Mouse (Mus musculus) cerebellum, adult 8-10 months (tissue): ENCODE results near the gene D1Ertd622e.
"Not testable (repeated sequence)": the region's sequence is repeated elsewhere in the genome, so short reads cannot be mapped to it uniquely, and the experiment has no call there.

ENCODE experiments used
- DNase-seq: peaks from one replicate; pipeline ENCODE4 v3.0.0; 2022

Gene D1Ertd622e

DNA sequence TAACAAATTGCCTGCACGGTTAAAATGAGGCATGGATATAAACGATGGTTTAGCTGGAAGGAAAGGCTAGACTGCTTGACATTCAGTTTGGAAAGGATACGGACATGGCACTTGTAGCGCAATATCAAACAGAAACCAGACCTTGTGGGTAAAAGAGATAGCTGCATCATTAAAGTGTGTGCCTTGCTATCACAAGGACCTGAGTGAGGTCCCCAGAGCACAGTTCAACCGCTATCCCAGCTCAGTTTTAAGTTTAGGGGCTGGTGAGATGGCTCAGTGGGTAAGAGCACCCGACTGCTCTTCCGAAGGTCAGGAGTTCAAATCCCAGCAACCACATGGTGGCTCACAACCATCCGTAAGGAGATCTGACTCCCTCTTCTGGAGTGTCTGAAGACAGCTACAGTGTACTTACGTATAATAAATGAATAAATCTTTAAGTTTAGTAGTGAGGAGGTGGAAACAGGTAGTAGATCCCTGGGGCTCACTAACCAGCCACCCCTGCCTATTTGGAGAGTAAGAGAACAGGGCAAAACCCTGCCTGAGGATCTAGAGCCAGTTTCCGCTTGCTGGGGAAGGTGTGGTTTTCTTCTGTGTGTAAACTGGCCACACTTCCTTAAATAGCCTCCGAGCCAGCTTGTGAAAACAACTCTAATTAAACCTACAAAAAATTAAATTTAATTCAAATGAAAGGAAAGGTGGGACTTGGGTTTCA is 29.2 kb downstream of the D1Ertd622e start:
- no peak for DNase-seq

DNA sequence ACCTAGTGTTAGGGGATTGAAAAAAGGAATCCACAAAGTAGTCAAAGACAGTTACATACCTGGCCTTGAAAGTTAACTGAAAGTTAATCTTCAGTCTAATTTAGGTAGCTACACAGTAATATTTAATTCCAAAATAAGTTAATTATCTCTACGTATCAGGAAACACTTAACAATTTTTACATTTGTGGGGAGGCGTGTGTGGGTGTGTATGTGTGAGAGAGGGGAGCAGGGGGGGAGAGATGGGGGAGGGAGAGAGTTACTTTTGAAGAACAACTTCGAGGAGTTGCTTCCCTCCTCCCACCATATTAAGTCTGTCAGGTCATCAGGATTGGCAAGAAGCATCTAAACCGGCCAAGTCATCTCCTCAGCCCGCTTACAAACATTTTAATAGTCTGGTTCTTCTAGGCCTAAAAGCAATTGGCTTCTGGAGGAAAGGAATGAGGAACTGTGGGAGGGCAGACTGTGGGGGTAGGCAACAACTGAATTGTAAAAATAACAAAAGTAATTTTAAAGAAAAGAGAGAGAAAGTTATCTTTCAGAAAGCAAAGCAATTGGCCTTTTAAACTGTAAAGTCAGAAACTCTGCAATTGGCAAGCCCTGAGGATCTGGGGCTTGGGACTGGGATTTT is 29.9 kb downstream of the D1Ertd622e start:
- DNase-seq: no peak

DNA sequence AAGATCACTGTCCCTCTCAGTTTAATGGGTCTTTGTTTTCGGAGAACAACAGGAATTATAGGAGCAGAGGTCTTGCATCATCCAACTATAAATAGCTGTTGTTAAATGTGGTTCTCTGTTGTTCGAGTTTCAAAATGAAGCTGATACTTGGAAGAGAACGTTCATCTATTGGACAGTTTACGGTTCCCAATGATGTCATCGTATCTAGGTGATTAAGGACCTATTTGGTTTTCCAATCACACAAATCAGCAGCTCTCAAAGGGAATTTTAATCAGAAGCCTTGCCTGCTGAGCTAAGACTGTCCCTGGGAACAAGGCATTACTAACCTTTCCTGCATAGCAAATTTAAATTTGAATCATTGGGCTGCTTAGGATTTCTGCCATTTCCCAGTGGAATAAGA is 31.7 kb downstream of the D1Ertd622e start:
- DNase-seq: no peak

DNA sequence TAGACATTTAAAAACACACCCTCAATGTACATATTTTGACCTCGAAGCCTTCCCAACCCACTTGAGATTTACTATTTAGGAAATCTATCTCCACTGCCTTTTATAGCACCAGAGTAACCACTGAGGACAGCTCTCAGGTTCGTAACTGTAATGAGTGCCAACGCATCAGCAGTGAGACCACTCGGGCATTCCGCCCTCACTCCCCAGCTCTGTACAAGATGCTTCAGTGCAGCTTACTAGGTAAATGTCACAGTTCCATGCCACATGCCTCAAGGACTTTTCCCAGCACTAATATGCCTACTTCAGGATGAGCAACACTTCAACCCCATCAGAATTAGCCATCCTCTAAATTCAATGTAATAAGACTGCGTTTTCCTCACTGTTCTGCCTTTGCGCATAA is 33.0 kb downstream of the D1Ertd622e start:
- no peak for DNase-seq

DNA sequence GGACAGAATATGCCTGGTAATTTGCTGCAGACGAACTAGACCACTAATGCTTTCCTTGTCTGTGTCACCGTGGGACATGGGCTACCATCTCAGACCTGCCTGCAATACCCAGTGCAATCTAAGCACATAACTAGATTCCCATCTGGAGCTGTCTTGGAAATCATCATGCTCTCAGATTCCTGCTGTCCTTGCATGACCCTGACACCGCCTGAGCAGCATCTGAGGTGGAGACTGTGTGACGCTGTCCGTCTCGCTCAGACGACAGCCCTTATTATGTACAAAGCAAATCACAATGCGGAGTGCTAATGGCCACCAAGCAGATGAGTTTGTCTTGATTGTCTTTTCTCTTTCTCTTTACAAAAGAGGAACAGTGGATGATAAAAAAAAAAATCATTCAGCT is 33.9 kb downstream of the D1Ertd622e start:
- no peak for DNase-seq

DNA sequence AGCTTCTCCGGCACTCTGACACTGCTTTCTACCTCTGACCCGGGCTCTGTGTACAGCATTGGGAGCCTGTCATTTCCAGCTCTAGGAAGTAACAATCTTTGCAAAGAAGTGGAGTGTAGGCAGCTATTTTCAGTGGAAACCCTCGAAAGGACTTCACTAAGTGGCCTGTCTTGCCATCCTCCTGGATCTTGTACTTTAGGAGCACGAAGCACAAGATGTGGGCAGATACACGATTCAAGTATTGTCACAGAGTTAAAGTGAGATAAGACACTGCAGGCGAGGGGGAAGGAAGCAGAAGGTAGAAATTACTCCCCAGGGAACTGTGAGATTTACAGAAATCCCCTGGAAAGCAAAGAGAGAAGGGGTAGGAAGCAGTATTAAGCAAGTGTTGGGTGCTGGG is 36.4 kb downstream of the D1Ertd622e start:
- DNase-seq: no peak

DNA sequence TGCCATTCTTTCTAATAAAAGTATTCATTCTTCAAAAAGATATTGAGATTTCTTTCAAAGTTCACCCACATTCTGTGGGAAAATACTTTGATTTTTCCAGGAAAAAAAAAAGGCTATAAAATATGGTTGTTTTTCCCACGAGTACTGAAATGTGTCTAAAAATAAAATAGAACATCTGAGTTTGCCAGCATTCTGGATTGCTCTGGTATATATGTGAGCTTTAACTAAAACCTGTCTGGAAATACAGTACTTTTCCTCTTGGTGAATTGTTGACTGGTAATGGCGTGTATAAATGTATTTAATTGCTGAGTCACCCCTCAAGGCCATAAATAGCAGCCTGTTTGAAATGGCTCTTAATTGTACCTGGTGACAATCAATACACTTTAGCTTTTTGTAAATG is 37.5 kb downstream of the D1Ertd622e start:
- DNase-seq: no peak

DNA sequence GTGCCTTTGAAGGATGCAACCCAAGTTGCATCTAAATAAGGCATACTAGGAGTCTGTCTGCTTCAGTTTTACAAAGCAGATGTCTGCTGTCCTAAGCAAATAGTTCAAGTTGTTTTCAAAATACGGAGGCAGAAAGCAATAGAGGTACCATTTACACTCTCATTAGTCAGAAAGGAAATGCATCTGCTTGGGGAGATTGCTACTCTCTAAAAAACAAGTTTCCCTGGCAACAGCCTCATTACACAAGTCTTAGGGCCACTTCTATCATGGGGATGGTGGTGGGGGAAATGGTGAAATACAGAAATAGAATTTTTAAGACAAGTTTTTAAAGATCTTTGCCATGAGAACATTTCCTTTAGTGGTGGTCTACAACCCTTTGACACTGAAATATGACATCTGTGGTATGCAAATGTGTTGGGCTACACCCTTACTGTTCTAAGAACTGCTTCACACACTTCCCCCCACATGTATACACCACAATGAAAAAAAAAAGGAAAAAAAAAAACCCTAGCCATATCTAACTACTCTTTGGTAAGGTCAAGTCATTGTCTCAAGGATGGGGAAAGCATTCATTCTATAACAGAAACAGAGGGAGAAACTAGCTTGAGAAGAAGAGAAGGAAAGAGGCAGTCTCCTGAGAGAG is 38.5 kb downstream of the D1Ertd622e start:
- DNase-seq: no peak

DNA sequence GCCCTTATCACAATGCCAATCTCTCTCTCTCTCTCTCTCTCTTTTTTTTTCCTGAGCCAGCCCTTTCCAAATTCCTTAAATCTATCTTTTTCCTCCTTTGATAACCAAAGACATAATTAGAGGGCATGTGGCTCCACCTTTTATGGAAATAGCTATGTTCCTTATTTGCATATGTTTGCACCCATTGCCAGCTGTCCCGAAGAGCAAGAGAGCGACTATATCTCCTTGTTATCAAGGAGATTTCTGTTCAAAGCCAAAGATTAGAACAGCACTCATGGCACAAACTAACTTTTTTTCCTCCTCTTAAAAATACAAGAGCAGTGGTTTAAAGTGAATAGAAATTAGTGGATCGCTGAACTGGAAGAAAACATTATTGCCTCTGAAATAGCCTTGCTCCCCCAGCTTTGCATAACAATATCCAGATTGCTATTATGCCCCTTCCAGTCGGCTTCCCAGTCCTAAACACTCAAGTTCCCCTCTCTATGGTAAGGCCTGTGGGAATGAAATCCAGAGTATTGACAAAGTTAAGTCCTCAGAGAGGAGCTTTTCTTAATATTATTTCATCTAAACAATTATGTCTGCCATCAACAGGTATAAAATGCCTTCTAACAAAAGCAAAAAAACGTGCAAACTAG is 39.2 kb downstream of the D1Ertd622e start:
- DNase-seq: no peak

DNA sequence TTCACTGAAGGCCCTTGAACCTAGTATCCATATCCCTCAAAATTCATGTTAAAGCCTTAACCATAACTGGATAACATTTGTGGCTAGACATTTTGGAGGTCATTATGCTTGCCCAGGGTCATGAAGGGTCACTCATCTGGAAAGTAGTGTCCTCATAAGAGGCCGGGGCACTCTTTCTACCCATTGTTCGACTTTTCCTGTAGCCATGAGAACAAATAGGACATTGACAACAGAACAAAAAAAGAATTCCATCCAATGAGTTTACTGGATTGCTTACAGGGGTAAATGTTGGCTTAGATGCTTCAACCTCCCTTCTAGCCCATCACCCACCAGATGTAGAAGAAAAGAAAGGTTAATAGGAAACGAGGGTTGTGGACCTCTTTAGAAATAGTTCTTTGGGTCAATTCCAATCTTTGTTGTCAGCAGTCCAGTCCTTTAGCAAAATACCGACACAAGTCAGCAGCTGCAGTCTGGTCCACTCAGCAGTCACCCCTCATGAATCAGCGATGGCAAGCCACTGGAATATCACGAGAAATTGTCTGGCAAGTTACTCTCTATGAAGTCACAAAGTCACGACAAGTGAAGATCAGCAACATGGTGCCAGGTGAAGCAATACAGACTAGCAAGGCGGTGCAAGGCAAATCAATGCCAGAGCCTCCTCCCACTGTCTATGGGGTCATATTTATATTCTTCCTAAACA is 42.1 kb downstream of the D1Ertd622e start:
- DNase-seq: no peak

DNA sequence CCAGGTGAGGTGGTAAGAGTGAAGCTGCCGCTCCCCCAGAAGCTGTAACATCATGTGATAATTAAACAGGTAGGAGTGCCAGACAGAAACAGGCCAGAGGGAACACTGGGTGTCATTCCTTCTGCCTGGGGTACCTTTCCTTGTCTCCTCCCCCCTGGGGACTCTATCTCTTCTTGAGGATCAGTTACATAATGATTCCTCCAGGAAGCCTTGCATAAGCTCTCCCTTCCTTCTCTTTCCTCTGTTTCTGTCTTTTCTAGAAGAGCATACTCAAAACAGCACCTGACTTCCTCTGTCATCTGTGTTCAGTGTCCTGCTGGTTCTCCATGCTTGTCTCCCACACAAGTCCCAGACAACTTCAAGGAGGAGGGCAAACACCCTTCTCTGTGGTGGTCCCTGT is 46.3 kb downstream of the D1Ertd622e start:
- DNase-seq: no peak

DNA sequence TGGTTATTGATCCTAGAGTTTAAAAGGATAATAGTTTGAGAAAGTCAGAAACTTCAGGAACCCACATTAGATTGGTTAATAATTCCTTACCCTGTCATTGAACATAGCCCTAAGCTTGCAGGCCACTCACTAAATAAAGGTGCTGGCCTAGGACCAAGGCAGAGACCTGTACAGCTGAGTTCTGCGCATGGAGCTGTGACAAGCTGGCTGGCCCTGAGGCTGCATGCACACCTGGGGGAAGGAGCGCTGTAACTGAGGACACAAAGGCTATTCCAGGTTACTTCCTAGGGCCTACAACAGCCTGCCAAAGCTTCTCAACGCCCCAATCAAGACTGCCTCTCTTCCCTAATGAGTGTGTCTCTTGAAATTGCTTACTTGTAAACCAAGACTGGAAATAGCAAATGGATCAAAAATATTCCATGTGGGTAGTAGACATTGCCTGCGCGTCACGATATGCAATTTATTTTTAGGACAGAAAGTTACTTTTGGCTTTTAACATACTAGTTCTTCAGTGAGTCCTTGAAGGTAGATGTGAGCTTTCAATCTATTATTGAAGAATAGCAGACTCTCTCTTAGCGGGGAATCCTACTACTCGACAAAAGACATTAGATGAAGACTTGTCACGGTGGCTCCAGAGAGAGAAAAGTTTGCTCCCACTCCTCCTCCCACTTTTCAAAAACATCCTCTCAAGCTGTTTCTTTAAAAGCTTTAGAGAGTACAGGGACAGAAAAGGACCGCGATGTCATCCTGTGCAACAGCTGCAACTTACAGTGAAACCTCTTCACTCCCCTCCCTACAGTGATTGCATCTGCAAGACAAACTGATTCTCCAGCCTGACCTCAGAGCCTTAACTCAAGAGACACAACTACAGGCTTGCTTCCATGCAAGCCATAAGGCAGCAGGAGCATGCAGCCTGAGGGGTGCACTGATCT is 47.1 kb downstream of the D1Ertd622e start:
- no peak for DNase-seq

DNA sequence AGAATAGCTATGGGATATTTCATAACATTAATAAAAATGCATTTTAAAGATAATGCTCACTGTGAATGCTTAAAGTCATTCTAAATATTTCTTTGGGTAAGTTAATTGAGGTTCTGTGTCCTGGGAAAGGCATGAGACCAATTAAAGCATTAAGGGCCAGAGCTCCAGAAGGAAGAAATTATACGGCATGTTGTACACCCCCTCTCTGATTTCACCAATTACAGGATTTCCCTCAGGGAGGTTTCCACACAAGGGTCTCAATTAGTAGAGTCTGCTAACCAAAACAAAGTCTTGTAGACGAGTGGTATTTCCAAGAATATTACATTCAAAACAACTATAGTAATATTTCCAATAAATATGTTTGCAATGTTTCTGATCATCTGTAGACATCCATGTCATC is 50.1 kb downstream of the D1Ertd622e start:
- no peak for DNase-seq

DNA sequence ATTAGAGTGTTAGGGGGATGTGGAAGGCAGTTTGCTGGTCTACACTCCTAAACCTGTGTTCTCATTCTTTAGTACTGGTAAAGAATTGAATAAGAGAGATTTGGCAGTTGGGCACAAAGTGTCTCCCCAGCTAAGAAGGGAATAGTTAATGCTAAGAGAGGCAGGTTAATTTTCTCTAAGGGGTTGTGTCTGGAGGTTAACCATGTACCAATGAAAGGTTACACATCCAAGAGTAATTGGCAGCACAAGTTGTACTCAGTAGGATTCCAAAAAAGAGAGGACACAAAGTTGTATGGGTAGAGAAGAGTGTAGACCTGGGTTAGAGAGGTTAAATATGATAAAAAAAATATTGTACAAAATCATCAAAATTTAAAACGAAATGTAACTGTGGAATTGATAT is 58.5 kb downstream of the D1Ertd622e start:
- DNase-seq: no peak

DNA sequence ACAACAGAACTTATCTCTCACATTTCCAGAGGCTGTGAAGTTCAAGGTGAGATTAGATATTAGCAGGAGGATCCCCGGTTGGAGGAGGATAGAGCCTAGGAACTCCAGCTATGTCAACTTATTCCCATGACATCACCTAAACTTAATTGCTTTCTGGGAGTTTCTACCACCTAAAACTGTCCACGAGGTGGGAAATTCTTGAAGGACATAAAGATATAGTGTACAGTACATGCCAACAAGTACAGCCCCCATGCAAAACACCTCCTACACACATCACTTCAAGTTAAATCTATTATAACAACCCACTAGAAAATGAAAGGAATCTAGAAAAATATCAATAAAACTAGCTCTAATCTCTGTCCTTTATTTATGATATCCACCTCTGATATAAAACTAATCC is 61.5 kb downstream of the D1Ertd622e start:
- no peak for DNase-seq

DNA sequence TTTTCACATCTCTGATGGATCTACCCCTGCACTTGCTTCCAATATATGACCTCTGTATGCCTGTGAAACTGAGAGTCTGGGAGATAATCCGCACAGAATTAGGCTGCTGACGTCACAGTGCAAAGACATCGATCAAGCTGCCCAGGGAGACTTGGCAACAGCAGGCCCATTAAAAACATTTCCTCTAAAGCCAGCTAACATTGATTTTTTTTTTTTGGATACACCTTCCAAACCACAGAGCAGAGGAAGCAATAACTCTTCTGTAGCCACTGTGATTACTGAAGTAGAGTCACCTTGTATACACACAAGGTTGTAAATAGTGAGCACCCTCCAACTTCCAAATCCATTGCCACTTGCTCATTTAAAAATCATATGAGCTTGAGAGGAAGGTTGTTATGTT is 62.8 kb downstream of the D1Ertd622e start:
- DNase-seq: no peak

DNA sequence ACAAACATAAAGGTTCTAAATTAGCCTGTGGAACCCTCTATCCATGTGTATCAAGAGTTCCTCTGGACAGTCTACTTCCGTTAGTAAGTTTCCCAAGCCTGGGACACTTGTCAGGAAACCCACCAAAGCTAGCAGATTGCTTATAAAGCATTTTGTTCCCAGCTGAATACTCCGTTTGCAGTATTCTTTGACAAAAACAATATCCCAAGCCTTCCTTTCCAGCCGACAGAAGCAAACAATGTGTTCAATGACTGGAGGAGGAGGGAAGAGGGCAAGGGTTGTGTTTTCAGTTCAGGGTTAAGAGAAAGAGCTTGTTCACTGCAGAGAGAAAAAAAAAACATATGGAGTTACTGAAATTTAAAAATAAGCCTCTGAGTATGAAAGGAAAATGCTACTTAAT is 73.3 kb downstream of the D1Ertd622e start:
- no peak for DNase-seq

DNA sequence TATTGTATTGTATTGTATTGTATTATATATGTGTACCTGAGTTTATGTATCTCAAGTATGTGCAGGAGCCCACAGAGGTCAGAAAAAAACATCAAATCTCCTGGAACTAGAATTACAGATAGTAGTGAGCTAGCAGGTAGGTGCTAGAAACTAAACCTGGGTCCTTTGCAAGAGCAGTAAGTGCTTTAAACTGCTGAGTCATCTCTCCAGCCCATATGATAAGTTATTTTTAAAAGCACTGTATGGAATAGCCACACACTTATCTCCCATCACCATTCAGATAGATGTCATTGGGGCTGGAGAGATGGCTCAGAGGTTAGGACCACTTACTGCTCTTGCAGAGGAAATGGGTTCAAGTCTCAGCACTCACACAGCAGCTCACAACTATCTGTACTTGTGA is 76.8 kb downstream of the D1Ertd622e start:
- no peak for DNase-seq

DNA sequence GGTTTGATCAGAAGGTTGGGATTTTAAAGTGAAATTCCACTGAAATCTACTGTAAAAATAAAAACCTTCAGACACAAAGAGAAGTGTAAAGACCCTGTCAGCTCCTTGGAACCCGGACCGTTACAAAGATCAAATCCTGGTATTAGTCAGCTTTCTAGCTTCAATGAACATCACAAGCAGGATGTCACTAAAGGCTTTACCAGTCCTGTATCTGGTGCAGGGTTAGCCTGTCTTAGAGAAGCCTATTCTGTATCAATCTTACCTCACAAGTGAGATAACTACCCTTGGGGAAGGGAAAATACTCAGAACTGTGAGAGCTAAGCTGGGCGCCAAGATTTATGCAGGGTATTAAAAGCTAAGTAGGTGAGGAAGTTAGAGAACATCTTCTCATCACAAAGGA is 77.7 kb downstream of the D1Ertd622e start:
- DNase-seq: no peak

DNA sequence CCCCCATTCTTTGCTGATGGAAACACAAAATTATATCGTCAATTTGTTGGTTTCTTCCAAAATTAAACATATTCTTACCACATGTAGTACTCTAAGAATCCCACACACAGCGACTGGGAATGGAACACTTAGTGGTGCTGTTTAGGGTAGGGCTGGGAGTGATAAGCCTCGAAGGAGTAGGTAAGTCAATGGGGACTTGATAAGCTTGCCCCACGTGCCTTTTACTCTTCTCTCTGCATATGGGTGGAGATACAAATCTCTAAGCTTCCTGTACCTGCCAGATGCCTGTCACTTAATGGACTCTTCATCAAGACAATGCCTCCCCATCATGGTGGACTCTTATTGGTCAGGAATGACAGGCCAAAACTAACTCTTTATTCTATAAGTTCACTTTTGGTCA is 78.8 kb downstream of the D1Ertd622e start:
- DNase-seq: no peak

DNA sequence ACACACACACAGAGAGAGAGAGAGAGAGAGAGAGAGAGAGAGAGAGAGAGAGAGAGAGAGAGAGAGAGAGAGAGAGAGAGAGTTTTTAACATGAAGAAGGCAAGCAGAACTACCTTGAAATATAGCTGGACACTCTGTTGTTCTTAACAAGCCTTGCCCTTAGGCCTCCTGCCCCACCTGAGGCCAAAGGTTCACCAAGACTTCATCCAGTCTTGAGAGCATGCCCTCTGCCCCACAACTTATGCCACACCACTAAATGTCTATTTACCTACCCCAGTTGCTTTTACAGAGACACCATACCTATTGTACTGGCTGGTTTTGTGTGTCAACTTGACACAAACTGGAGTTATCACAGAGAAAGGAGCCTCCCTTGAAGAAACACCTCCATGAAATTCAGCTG is 81.2 kb downstream of the D1Ertd622e start:
- DNase-seq: not testable (repeated sequence)

DNA sequence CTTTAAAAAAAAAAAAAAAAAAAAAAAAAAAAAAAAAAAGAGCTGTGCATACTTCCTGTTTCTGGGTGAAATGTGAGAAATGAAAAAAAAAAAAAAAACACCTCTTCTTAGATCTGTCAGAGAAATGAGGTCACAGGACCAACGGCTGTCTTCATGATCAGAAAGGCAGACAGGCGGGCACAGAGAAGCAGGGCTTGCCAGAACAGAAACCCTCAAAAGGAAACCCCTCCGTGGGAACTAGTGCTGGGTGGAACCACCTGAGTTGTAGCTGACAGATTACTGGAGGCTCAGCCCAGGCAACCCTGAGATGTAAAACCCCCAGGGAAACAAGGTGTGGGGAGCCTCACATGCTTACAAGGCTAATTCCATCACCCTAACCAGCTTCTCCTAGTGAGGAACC is 81.6 kb downstream of the D1Ertd622e start:
- no peak for DNase-seq
